Mouse (Mus musculus) embryonic stem cell, embryonic (primary cell): Measurements from ENCODE around the gene Sirt3.
"Not testable (repeated sequence)": the region's sequence is repeated elsewhere in the genome, so short reads cannot be mapped to it uniquely, and the experiment has no call there.

Experiments used
- CTCF ChIA-PET, 4 experiments: fragments of 300-600 bp in 2 of 4; fragments of 350-600 bp in 2 of 4; sonication (Branson Sonifier 250); formaldehyde crosslinking; loops; one replicate each; lab custom pipeline; 2022; ENCODE audit warnings: inconsistent platforms in 2 of 4; lab: Charles Lee
- POLR2A ChIA-PET, 4 experiments: fragments of 300-600 bp in 2 of 4; fragments of 350-600 bp in 2 of 4; sonication (Branson Sonifier 250); formaldehyde crosslinking; loops; one replicate each; lab custom pipeline; 2022; ENCODE audit warnings: antibody characterized with exemption in 4 of 4, inconsistent platforms in 1 of 4; lab: Charles Lee

Gene Sirt3

DNA sequence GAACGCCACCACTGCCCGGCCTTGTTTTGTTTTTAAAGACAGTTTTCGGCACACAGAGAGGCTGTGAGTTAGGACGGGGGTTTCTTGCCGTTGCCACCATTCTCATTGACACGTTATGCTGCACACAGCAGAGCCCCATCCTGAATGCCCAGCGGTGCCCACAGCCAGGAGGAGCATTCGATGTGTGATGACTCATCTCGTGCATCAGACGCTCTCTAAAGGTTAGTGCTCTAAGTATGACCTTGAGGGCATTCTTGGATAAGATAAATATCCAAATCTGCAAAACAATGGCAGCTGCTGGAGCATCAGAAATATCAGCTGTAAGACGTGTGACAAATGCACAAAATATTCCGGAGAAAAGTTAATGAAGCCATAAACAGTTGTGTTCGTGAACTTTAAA is 25.0 kb upstream of the Sirt3 start:
- CTCF ChIA-PET, result interaction anchor here (0.6 to 3.9 kb wide), 19 partner anchors 13 to 453 kb away, joined by 3 to 48 read pairs (median 12); partner anchors contain the start of genes Nlrp6 (in 2 of the 4) and Scgb1c1 (in 1 of the 4)
- POLR2A ChIA-PET, result interaction anchor here in 2 of 4 experiments (0.9 to 3.2 kb wide), 6 partner anchors 15 to 216 kb away, joined by 4 to 30 read pairs (median 12); partner anchors contain the start of genes Nlrp6 (in 1 of the 2), Psmd13 (in 1 of the 2) and Sirt3 (in 1 of the 2)

GRCm38 (mm10) chr7:140905642-140906081 is 23.6 kb upstream of the Sirt3 start:
- CTCF ChIA-PET, result interaction anchor here in 3 of 4 experiments (1.1 to 1.6 kb wide), 7 partner anchors 99 to 271 kb away, joined by 3 to 6 read pairs (median 3); no protein-coding TSS in a partner anchor
- POLR2A ChIA-PET, result interaction anchor here in 1 of 4 experiments (0.8 to 1.8 kb wide), 4 partner anchors 11 to 70 kb away, joined by 3 to 8 read pairs (median 4); no protein-coding TSS in a partner anchor

DNA sequence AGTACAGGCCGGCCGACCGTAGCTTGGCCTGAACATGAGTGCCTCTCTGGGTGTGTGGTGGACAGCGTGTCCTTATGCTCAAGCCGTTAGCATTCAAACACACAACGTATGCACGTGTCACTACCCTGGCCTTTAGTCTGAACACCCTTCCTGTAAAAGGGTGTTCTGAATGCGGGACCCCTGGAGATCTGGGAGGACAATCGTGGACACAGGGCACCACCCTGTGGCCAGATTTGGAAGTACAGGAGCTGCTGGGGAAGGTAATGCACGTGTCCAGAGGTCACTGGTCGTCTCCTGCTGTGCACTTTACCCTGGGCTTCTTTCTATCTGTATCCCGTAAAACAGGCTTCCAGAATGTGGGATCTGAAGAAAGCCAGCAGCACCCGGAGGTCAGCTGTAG is 21.1 kb upstream of the Sirt3 start:
- ChIA-PET CTCF (interaction anchor here (0.5 to 3.1 kb wide), 61 partner anchors 9 to 1719 kb away, joined by 3 to 50 read pairs (median 4); partner anchors contain the start of genes Scgb1c1 (in 4 of the 4), Odf3 (in 3 of the 4), Sirt3 (in 2 of the 4) and Bet1l (in 1 of the 4)), POLR2A (interaction anchor here in 3 of 4 experiments (0.6 to 2.3 kb wide), 38 partner anchors 9 to 822 kb away, joined by 3 to 12 read pairs (median 4); partner anchors contain the start of genes Sirt3 (in 3 of the 3), Gm45785 (in 2 of the 3), Nlrp6 (in 2 of the 3) and Odf3 (in 2 of the 3))

- POLR2A ChIA-PET, result interaction anchor here in 3 of 4 experiments (0.7 to 2.3 kb wide), 19 partner anchors 8 to 821 kb away, joined by 3 to 12 read pairs (median 4); partner anchors contain the start of genes Sirt3 (in 3 of the 3), Psmd13 (in 2 of the 3), Gm45785 (in 1 of the 3) and Nlrp6 (in 1 of the 3)
- CTCF ChIA-PET, result interaction anchor here (0.9 to 3.1 kb wide), 23 partner anchors 9 to 715 kb away, joined by 3 to 50 read pairs (median 5); partner anchors contain the start of genes Scgb1c1 (in 3 of the 4), Odf3 (in 2 of the 4), Pgghg (in 1 of the 4) and Psmd13 (in 1 of the 4)
Observed at GRCm38 (mm10) chr7:140902036-140902875, 20.1 kb upstream of the Sirt3 start.

GRCm38 (mm10) chr7:140900220-140900619 is 18.1 kb upstream of the Sirt3 start, which contains the start of gene Cox8b:
Gene Cox8b (minus strand): TSS chr7:140900446.
- ChIA-PET POLR2A (interaction anchor here in 2 of 4 experiments (0.9 to 2.5 kb wide), 6 partner anchors 8 to 59 kb away, joined by 3 to 7 read pairs (median 6); no protein-coding TSS in a partner anchor), CTCF (no interaction called here)

GRCm38 (mm10) chr7:140899121-140899520 is 17.0 kb upstream of the Sirt3 start:
- ChIA-PET POLR2A (interaction anchor here in 2 of 4 experiments (0.5 to 2.5 kb wide), 14 partner anchors 9 to 326 kb away, joined by 3 to 7 read pairs (median 4); partner anchors contain the start of genes Gm45785 (in 1 of the 2), Psmd13 (in 1 of the 2), Ric8a (in 1 of the 2) and Sirt3 (in 1 of the 2)), CTCF (interaction anchor here in 2 of 4 experiments (0.8 to 1.1 kb wide), 3 partner anchors 9 to 54 kb away, joined by 3 to 5 read pairs (median 3); partner anchors contain the start of gene Scgb1c1 (in 2 of the 2))

GRCm38 (mm10) chr7:140897863-140898262 is 15.8 kb upstream of the Sirt3 start:
- CTCF ChIA-PET, result interaction anchor here in 1 of 4 experiments (0.9 kb wide), 1 partner anchor 53 kb away, joined by 4 read pairs; the partner anchor contains the start of gene Scgb1c1

GRCm38 (mm10) chr7:140894611-140895010 is 12.5 kb upstream of the Sirt3 start:
- CTCF ChIA-PET, result interaction anchor here in 1 of 4 experiments (0.9 to 1.2 kb wide), 2 partner anchors 9 to 14 kb away, joined by 4 read pairs; no protein-coding TSS in a partner anchor

More at GRCm38 (mm10) chr7:140897863-140898262, 15.8 kb upstream of the Sirt3 start:
- POLR2A ChIA-PET, result interaction anchor here in 1 of 4 experiments (1.3 to 1.4 kb wide), 2 partner anchors 15 to 17 kb away, joined by 3 to 4 read pairs; partner anchors contain the start of gene Sirt3

DNA sequence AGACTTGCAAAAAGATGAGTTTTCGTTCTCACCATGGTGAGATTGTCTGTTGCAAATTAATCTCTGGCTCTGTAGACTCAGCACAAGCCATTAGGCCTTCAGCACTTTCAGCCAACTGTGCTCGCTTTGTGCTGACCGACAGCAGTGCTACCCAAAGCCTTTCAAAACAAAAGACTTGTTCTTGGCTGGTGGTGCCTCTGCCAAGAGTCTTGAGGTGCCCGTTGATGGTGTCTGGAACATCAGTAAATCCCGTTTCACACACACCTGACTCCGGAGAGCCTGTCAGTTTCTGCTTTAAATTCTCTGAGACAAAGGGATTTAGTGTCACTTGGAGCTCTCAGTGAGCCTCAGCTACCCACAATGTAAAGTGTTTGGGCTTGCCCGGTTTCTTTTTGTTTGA is 11.9 kb upstream of the Sirt3 start:
- POLR2A ChIA-PET, result interaction anchor here in 3 of 4 experiments (0.7 to 2.0 kb wide), 9 partner anchors 9 to 73 kb away, joined by 3 to 6 read pairs (median 4); partner anchors contain the start of genes Bet1l (in 2 of the 3), Psmd13 (in 1 of the 3), Ric8a (in 1 of the 3) and Sirt3 (in 1 of the 3)

More at GRCm38 (mm10) chr7:140894611-140895010, 12.5 kb upstream of the Sirt3 start:
- POLR2A ChIA-PET, result interaction anchor here in 3 of 4 experiments (0.6 to 2.0 kb wide), 10 partner anchors 9 to 74 kb away, joined by 3 to 6 read pairs (median 4); partner anchors contain the start of genes Bet1l (in 3 of the 3), Ric8a (in 2 of the 3), Psmd13 (in 1 of the 3) and Sirt3 (in 1 of the 3)

DNA sequence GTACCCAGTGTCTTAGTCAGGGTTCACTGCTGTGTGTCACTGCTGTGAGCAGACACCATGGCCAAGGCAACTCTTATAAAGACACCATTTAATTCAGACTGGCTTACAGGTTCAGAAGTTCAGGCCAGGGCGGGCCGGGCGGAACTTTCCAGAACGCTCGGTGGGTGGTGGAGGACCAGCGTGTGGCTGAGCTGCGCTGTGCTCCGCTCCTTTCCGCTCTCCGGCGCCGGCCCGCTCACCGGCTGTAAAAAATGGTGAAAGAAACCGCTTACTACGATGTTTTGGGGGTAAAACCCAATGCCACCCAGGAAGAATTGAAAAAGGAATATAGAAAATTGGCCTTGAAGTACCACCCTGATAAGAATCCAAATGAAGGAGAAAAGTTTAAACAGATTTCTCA is 8.5 kb upstream of the Sirt3 start:
- POLR2A ChIA-PET, result interaction anchor here in 2 of 4 experiments (1.4 to 1.7 kb wide), 3 partner anchors 10 to 179 kb away, joined by 3 to 6 read pairs (median 3); no protein-coding TSS in a partner anchor

More for the DNA sequence above, 11.9 kb upstream of the Sirt3 start:
- CTCF ChIA-PET, result interaction anchor here in 1 of 4 experiments (0.9 to 1.2 kb wide), 2 partner anchors 10 to 15 kb away, joined by 4 read pairs; no protein-coding TSS in a partner anchor

GRCm38 (mm10) chr7:140882469-140882803 is 327 bp upstream of the Sirt3 start:
- ChIA-PET POLR2A (interaction anchor here (0.5 to 3.1 kb wide), 32 partner anchors 9 to 766 kb away, joined by 3 to 35 read pairs (median 3); partner anchors contain the start of genes Gm45785 (in 3 of the 4), Ric8a (in 3 of the 4), Bet1l (in 2 of the 4) and Zfp941 (in 2 of the 4)), CTCF (interaction anchor here in 3 of 4 experiments (0.5 to 1.9 kb wide), 6 partner anchors 21 to 694 kb away, joined by 3 to 9 read pairs (median 3); no protein-coding TSS in a partner anchor)

More for the DNA sequence above, 8.5 kb upstream of the Sirt3 start:
- CTCF ChIA-PET, result not testable (repeated sequence)

GRCm38 (mm10) chr7:140880865-140881515 is 1.1 kb downstream of the Sirt3 start:
- POLR2A ChIA-PET, result interaction anchor here (0.6 to 3.1 kb wide), 33 partner anchors 9 to 1233 kb away, joined by 3 to 35 read pairs (median 5); partner anchors contain the start of genes Gm45785 (in 3 of the 4), Bet1l (in 2 of the 4), Ric8a (in 2 of the 4) and Echs1 (in 1 of the 4)
- CTCF ChIA-PET, result interaction anchor here in 2 of 4 experiments (0.6 to 1.9 kb wide), 3 partner anchors 12 to 60 kb away, joined by 3 to 9 read pairs (median 3); partner anchors contain the start of gene Pgghg (in 1 of the 2)

- CTCF ChIA-PET, result interaction anchor here in 2 of 4 experiments (0.6 to 1.0 kb wide), 2 partner anchors 12 to 61 kb away, joined by 3 read pairs; partner anchors contain the start of gene Pgghg (in 1 of the 2)
- POLR2A ChIA-PET, result interaction anchor here (0.6 to 3.1 kb wide), 25 partner anchors 8 to 1232 kb away, joined by 3 to 35 read pairs (median 5); partner anchors contain the start of genes Gm45785 (in 3 of the 4), Bet1l (in 2 of the 4), Ric8a (in 2 of the 4) and Echs1 (in 1 of the 4)
Observed at GRCm38 (mm10) chr7:140880419-140880818, 1.7 kb downstream of the Sirt3 start.

DNA sequence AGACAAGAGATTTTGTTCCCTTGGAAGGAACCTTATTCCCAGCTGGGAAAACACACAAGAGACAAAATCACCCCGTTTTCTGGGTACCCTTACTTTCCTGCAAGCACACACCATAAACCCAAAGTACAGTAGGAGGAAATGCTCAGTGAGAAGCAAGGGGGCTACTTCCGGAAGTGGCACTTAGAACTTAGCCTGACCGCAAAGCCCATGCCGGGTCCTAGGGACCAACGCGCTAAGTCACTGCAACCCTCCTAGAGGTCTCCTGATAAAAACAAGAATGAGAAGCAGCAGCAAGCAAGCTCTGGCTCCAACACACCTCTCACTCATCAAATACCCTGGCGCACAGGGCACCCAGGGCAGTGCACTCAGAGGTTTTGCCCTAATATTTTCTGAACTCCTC is 2.8 kb downstream of the Sirt3 start:
- ChIA-PET POLR2A (interaction anchor here in 1 of 4 experiments (2.0 kb wide), 1 partner anchor 10 kb away, joined by 6 read pairs; no protein-coding TSS in a partner anchor), CTCF (no interaction called here)

- ChIA-PET CTCF (interaction anchor here in 1 of 4 experiments (0.7 to 1.3 kb wide), 2 partner anchors 31 to 72 kb away, joined by 3 to 4 read pairs; no protein-coding TSS in a partner anchor), POLR2A (interaction anchor here in 3 of 4 experiments (0.6 to 3.2 kb wide), 8 partner anchors 12 to 752 kb away, joined by 3 to 11 read pairs (median 3); partner anchors contain the start of genes Cox8b (in 1 of the 3), Gm45785 (in 1 of the 3) and Ric8a (in 1 of the 3))
Observed at GRCm38 (mm10) chr7:140877364-140877763, 4.7 kb downstream of the Sirt3 start.
